Mouse (Mus musculus): ENCODE data around the gene Apbb1ip. TPM values are rescaled to one million over a fixed set of nuclear protein-coding genes. Genes with fewer than 3 reads are reported as not detected.

Gene Apbb1ip
- polyA plus RNA-seq, 1 experiment: 24.8 TPM

DNA sequence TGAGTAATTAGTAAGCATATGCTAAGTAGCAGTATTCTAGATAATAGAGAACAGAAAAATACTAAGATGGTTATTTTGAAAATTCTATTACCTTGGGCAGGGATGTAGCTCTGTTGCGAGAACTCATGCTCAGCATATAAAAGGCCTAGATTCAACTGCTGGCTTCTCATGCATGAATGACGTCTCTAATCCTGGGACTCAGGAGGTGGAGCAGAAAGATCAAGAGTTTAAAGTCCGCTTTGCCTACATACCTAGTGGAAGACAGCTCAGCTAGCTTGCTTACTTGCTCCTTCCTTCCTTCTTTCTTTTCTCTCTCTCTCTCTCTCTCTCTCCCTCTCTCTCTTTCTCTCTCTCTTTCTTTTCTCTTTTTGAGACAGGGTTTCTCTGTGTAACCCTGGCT is 140.5 kb downstream of the Apbb1ip start:
- no peak for TF ChIP-seq POLR2A (IDR thresholded peaks at IDR 0.05; ENCODE audit: low read depth, low read length)
- no peak for TF ChIP-seq CTCF (IDR thresholded peaks at IDR 0.05; ENCODE audit: extremely low read depth, insufficient read depth, insufficient read length, insufficient replicate concordance)
- no peak for DNase-seq (ENCODE audit: low read depth in 1 of 2, low spot score in 2 of 2)
- peaks cover 4% of the 10 kb centered on the region for H3K36me3 ChIP-seq (ENCODE audit: control insufficient read depth, insufficient read depth, low read length)
- H3K4me1 ChIP-seq (ENCODE audit: control insufficient read depth, insufficient read depth, insufficient read length): no peaks in the 10 kb centered on the region
- 92% methylated on average over 3 of the region's 3 CpGs for WGBS
- H3K4me3 ChIP-seq (ENCODE audit: extremely low read depth, insufficient read depth, insufficient read length): no peak overlapping the region
- no peaks in the 10 kb centered on the region for H3K27me3 ChIP-seq (ENCODE audit: control insufficient read depth, insufficient read depth, low read length)
- H3K27ac ChIP-seq (ENCODE audit: insufficient read depth, low read length): no peak overlapping the region

DNA sequence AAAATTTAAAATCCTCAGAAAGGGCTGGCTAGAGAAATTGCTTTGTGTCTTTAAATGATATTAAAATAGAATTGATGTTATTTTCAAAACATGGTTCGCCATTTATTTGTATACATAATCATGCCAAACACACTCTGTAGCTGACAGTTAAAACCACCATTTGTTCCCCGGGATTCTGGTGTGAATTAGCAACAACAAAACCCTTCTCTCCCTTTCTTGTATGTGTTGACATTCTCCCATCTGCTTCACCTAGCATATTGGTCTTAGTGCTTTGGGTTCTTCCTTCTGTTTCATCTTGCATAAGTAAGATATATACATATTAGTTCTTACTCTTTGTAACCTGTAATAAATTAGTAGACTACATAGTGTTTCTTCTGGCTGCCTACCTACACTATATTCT is 144.8 kb downstream of the Apbb1ip start:
- Histone ChIP-seq H3K4me1 (ENCODE audit: control insufficient read depth, insufficient read depth, insufficient read length) (no peaks in the 10 kb centered on the region), H3K36me3 (ENCODE audit: control insufficient read depth, insufficient read depth, low read length) (peaks cover 4% of the 10 kb centered on the region), H3K27me3 (ENCODE audit: control insufficient read depth, insufficient read depth, low read length) (no peaks in the 10 kb centered on the region), H3K4me3 (ENCODE audit: extremely low read depth, insufficient read depth, insufficient read length) (no peak overlapping the region), H3K27ac (ENCODE audit: insufficient read depth, low read length) (no peak overlapping the region)
- 91% methylated on average over 2 of the region's 2 CpGs for WGBS
- DNase-seq (ENCODE audit: low read depth in 1 of 2, low spot score in 2 of 2): no peak
- TF ChIP-seq CTCF (IDR thresholded peaks at IDR 0.05; ENCODE audit: extremely low read depth, insufficient read depth, insufficient read length, insufficient replicate concordance) (no peak), POLR2A (IDR thresholded peaks at IDR 0.05; ENCODE audit: low read depth, low read length) (no peak)

Other genes starting within 250 kb of the Apbb1ip start
- gene Gad2, start 151.9 kb upstream of the Apbb1ip start, polyA plus RNA-seq (2012; rRNA removed): not detected in 2 replicates
- gene Pdss1, start 121.4 kb downstream of the Apbb1ip start, polyA plus RNA-seq (2012; rRNA removed): 2.3 and 2.4 TPM in 2 replicates